Mouse (Mus musculus) forebrain, embryonic 11.5 days (tissue): ENCODE measurements around the gene Cacnb4. TPM values are rescaled to one million over a fixed set of nuclear protein-coding genes. Genes with fewer than 3 reads are reported as not detected.

Source experiments
- ATAC-seq: fragments of 200-750 bp; cut with Nextera tagmentation; replicated peaks from 2 replicates; pipeline ENCODE4 v1.8.0; 2017; ENCODE audit warnings: moderate TSS enrichment; ENCODE audit not compliant: low FRiP score
- DNase-seq: peaks from one replicate; pipeline ENCODE4 v3.0.0-alpha.2; 2017; ENCODE audit warnings: low spot score
- H3K27ac ChIP-seq: fragments of 300-500 bp; sonication (generic); 2 replicates; pipeline ENCODE4 v1.5.1; 2014; ENCODE audit warnings: low read depth, low read length
- H3K27me3 ChIP-seq: fragments of 300-500 bp; sonication (generic); 2 replicates; pipeline ENCODE4 v1.6.1; 2014; ENCODE audit warnings: mild to moderate bottlenecking, low read length, mixed read lengths; ENCODE audit not compliant: control insufficient read depth, insufficient read depth
- H3K36me3 ChIP-seq: fragments of 300-500 bp; sonication (generic); 2 replicates; pipeline ENCODE4 v1.6.1; 2014; ENCODE audit warnings: mild to moderate bottlenecking, low read length, moderate library complexity, mixed read lengths; ENCODE audit not compliant: control insufficient read depth, insufficient read depth
- H3K4me1 ChIP-seq: fragments of 300-500 bp; sonication (generic); replicated peaks from 2 replicates; pipeline ENCODE4 v1.6.1; 2014; ENCODE audit warnings: low read length, mixed read lengths; ENCODE audit not compliant: control insufficient read depth, insufficient read depth
- H3K4me2 ChIP-seq: fragments of 300-500 bp; sonication (generic); 2 replicates; pipeline ENCODE4 v1.6.1; 2014; ENCODE audit warnings: low read depth, mild to moderate bottlenecking, low read length, moderate library complexity, mixed read lengths; ENCODE audit not compliant: severe bottlenecking
- H3K4me3 ChIP-seq: fragments of 300-500 bp; sonication (generic); 2 replicates; pipeline ENCODE4 v1.5.1; 2014; ENCODE audit warnings: low read depth, low read length
- H3K9ac ChIP-seq: fragments of 300-500 bp; sonication (generic); 2 replicates; pipeline ENCODE4 v1.6.1; 2014; ENCODE audit warnings: low read length
- H3K9me3 ChIP-seq: fragments of 300-500 bp; sonication (generic); 2 replicates; pipeline ENCODE4 v1.6.1; 2016; ENCODE audit warnings: low read length, mixed read lengths; ENCODE audit not compliant: control insufficient read depth
- WGBS: fragments of 180-500 bp; shearing (Covaris S2); extraction: QIAGEN DNeasy Blood & Tissue Kit; methylation state at CpG from one replicate; pipeline ENCODE4 v1.1.7; 2014; 5-methylcytosine and 5-hydroxymethylcytosine counted together
- polyA plus RNA-seq: library from polyadenylated mRNA; unstranded; fragments of >200 nt; fragmentation: Nextera tagmentation; extraction: Ambion mirVana; gene quantifications from 2 replicates; pipeline ENCODE4 v1.2.1, GENCODE M21; 2014

Gene Cacnb4
- polyA plus RNA-seq, 1 experiment from 2014 or later: 2.6 TPM

- H3K27me3 ChIP-seq: no peaks in the 10 kb centered on the region
- no peak for ATAC-seq
Observed at GRCm38 (mm10) chr2:52494274-52494673, 182.4 kb downstream of the Cacnb4 start.

GRCm38 (mm10) chr2:52492867-52493266 lies 183.8 kb downstream of the Cacnb4 start:
- Histone ChIP-seq H3K4me3 (no peak overlapping the region), H3K9me3 (no peaks in the 10 kb centered on the region), H3K4me1 (no peaks in the 10 kb centered on the region), H3K36me3 (no peaks in the 10 kb centered on the region), H3K4me2 (no peak overlapping the region), H3K9ac (no peak overlapping the region), H3K27ac (no peak overlapping the region), H3K27me3 (no peaks in the 10 kb centered on the region; the same call in 1 of the 2 replicates)
- 83% methylated on average over 13 of the region's 13 CpGs for WGBS
- DNase-seq: no peak
- ATAC-seq: no peak

More at GRCm38 (mm10) chr2:52494274-52494673, 182.4 kb downstream of the Cacnb4 start:
- Histone ChIP-seq H3K36me3 (no peaks in the 10 kb centered on the region), H3K27ac (no peak overlapping the region), H3K9ac (no peak overlapping the region), H3K4me1 (no peaks in the 10 kb centered on the region), H3K9me3 (no peaks in the 10 kb centered on the region), H3K4me2 (no peak overlapping the region), H3K4me3 (no peak overlapping the region)
- DNase-seq: no peak
- 78% methylated on average over 8 of the region's 8 CpGs for WGBS

DNA sequence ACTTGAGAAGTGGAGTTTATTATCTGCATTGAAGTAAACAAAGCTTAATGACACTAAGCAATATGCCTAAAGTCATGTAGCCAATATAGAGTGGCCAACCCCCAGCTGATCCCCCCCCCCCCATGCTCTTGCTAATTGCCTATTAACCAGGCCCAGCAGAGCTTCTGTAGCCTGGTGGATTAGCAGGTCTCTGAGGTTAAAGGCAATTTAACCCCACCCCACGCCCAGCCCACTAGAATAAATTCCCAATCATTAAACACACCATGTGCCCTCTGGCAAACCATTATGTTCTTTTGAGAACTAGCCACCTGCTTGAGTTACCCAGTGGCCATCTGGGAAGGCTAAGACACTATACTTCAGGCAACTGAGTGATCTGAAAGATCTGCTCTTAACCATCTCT lies 186.8 kb downstream of the Cacnb4 start:
- no peak overlapping the region for H3K27ac ChIP-seq
- H3K4me2 ChIP-seq: no peak overlapping the region
- no peaks in the 10 kb centered on the region for H3K4me1 ChIP-seq
- peak; percentile 64; the same call in 1 of the 2 replicates for ATAC-seq
- no peaks in the 10 kb centered on the region for H3K36me3 ChIP-seq
- peak; percentile 61 for DNase-seq
- no peak overlapping the region for H3K9ac ChIP-seq
- WGBS: 10% methylated on average over 1 of the region's 1 CpGs
- no peaks in the 10 kb centered on the region for H3K9me3 ChIP-seq
- H3K27me3 ChIP-seq: no peaks in the 10 kb centered on the region; the same call in 1 of the 2 replicates
- no peak overlapping the region for H3K4me3 ChIP-seq

GRCm38 (mm10) chr2:52483496-52483895 lies 193.1 kb downstream of the Cacnb4 start:
- ATAC-seq: no peak
- Histone ChIP-seq H3K27ac (no peak overlapping the region), H3K27me3 (no peaks in the 10 kb centered on the region), H3K36me3 (no peaks in the 10 kb centered on the region), H3K9me3 (no peaks in the 10 kb centered on the region), H3K4me3 (no peak overlapping the region), H3K9ac (no peak overlapping the region), H3K4me2 (no peak overlapping the region), H3K4me1 (no peaks in the 10 kb centered on the region)
- 90% methylated on average over 5 of the region's 5 CpGs for WGBS
- no peak for DNase-seq

DNA sequence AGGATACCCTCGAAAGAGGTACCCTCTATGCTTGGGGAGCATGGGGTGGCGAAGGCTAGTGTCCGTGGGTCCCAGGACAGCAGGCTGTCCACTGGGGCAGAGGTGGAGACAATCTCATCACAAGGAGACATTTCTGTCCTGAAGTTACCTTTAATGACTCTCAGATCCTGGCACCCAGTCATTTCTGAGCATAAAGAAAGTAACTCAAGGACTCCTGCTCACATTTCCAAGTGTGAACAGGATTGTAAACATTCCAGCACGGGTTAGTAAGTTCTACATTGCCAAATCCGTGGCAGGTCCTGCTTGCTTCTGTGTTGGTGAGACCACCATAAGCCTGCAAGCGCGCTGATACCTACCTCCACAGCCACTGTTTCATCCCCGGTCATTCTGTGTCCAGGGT lies 196.2 kb downstream of the Cacnb4 start:
- no peaks in the 10 kb centered on the region for H3K27me3 ChIP-seq
- 91% methylated on average over 8 of the region's 8 CpGs for WGBS
- no peaks in the 10 kb centered on the region for H3K36me3 ChIP-seq
- no peak for DNase-seq
- no peak for ATAC-seq
- H3K4me2 ChIP-seq: no peak overlapping the region
- H3K9ac ChIP-seq: no peak overlapping the region
- H3K4me1 ChIP-seq: no peaks in the 10 kb centered on the region
- no peak overlapping the region for H3K4me3 ChIP-seq
- H3K27ac ChIP-seq: no peak overlapping the region
- no peaks in the 10 kb centered on the region for H3K9me3 ChIP-seq

- no peak overlapping the region for H3K4me3 ChIP-seq
- DNase-seq (no peak), ATAC-seq (no peak)
- no peak overlapping the region for H3K9ac ChIP-seq
- no peak overlapping the region for H3K4me2 ChIP-seq
- no peaks in the 10 kb centered on the region for H3K4me1 ChIP-seq
- no peaks in the 10 kb centered on the region for H3K36me3 ChIP-seq
- WGBS: 96% methylated on average over 5 of the region's 5 CpGs
- H3K27ac ChIP-seq: no peak overlapping the region
- H3K27me3 ChIP-seq: no peaks in the 10 kb centered on the region
- no peaks in the 10 kb centered on the region for H3K9me3 ChIP-seq
Observed at GRCm38 (mm10) chr2:52478501-52478900, 198.1 kb downstream of the Cacnb4 start.

- ATAC-seq (no peak), DNase-seq (no peak)
- Histone ChIP-seq H3K4me2 (no peak overlapping the region), H3K27me3 (no peaks in the 10 kb centered on the region), H3K27ac (no peak overlapping the region), H3K9me3 (no peaks in the 10 kb centered on the region), H3K4me3 (no peak overlapping the region), H3K9ac (no peak overlapping the region), H3K4me1 (no peaks in the 10 kb centered on the region), H3K36me3 (no peaks in the 10 kb centered on the region)
- 91% methylated on average over 13 of the region's 13 CpGs for WGBS
Observed at GRCm38 (mm10) chr2:52477550-52477907, 199.1 kb downstream of the Cacnb4 start.

- no peak for DNase-seq
- H3K4me3 ChIP-seq: no peak overlapping the region
- H3K9ac ChIP-seq: no peak overlapping the region
- no peak for ATAC-seq
- H3K36me3 ChIP-seq: no peaks in the 10 kb centered on the region
- H3K9me3 ChIP-seq: no peaks in the 10 kb centered on the region
- H3K27me3 ChIP-seq: no peaks in the 10 kb centered on the region
- H3K4me2 ChIP-seq: no peak overlapping the region
- 79% methylated on average over 13 of the region's 13 CpGs for WGBS
- no peak overlapping the region for H3K27ac ChIP-seq
- no peaks in the 10 kb centered on the region for H3K4me1 ChIP-seq
Observed at GRCm38 (mm10) chr2:52476801-52477549, 199.7 kb downstream of the Cacnb4 start.

DNA sequence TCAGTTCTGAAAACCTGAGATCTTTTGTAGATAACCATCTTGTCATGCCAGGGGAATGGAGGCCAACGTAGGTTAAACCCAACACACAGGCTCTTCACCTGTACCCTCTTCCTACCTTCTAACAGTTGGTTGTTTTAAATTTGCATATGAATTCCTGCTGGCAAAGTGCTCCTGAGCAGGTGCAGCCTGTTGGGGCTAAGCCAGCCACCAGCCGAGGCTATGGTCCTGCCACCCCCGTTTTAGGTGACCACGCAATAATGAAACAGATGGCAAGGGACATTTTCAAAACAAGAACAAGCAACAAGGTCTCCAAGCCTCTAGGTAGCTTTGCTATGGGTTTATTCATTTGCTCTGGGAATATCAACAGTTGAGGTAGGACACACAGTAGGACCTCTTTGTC lies 200.8 kb downstream of the Cacnb4 start:
- H3K4me3 ChIP-seq: no peak overlapping the region
- H3K9me3 ChIP-seq: no peaks in the 10 kb centered on the region
- ATAC-seq (no peak), DNase-seq (no peak)
- no peak overlapping the region for H3K9ac ChIP-seq
- H3K4me1 ChIP-seq: no peaks in the 10 kb centered on the region
- no peaks in the 10 kb centered on the region for H3K27me3 ChIP-seq
- 96% methylated on average over 4 of the region's 4 CpGs for WGBS
- H3K4me2 ChIP-seq: no peak overlapping the region
- no peaks in the 10 kb centered on the region for H3K36me3 ChIP-seq
- H3K27ac ChIP-seq: no peak overlapping the region
